Mouse (Mus musculus) adrenal gland, postnatal 0 days (tissue): ENCODE measurements around the gene Slc2a2. TPM values are rescaled to one million over a fixed set of nuclear protein-coding genes. Genes with fewer than 3 reads are reported as not detected.

ENCODE experiments used
- polyA plus RNA-seq: library from polyadenylated mRNA; unstranded; fragments of >200 nt; fragmentation: Nextera tagmentation; extraction: Ambion mirVana; gene quantifications from 2 replicates; pipeline ENCODE4 v1.2.1, GENCODE M21; 2015

Gene Slc2a2
- polyA plus RNA-seq, result 2.5 and 5.1 TPM in 2 replicates

GRCm38 (mm10) chr3:28697797-28698196 lies at the start of gene Slc2a2:
Gene Slc2a2 (plus strand): TSS chr3:28697903.

Other genes starting within 250 kb of the Slc2a2 start
- gene Eif5a2, start 83.4 kb downstream of the Slc2a2 start, polyA plus RNA-seq, result 2.8 and 3.6 TPM in 2 replicates
- 777 and 1,616 TPM in 2 replicates for gene Rpl22l1, start 107.5 kb downstream of the Slc2a2 start, polyA plus RNA-seq
- not detected in 2 replicates for gene Gm1527, start 194.7 kb downstream of the Slc2a2 start, polyA plus RNA-seq